Mouse (Mus musculus): ENCODE measurements around the gene Terf2. TPM values are rescaled to one million over a fixed set of nuclear protein-coding genes. Genes with fewer than 3 reads are reported as not detected.

Terf2 gene
- total RNA-seq, 1 experiment, result 13.9 TPM

DNA sequence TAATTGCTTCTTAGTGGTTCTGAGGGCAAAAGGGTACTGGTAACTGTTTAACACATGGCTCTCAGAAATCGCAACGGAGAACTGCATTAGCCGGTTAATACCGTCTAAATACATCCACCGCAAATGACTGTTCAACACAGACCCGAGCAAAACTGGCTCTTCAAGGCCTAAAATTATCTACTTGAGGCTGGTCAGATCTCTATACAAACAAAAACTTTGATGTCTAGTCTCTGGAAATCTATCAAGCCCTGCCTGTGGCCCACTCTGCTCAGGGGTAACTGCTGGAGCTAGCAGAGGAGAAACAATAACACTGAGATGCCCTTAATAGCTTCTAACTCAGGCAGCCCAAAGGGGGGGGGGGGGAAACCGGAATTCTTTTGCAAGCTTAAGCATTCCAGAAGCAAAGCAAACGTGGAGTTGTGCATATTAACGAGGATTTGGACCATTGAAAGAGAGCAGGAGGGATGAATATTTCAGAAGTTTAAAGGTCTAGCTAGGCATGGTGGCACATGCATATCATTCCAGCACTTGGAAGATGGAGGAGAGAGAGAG lies 26.8 kb upstream of the Terf2 start:
- Histone ChIP-seq H3K9me3 (ENCODE audit: control insufficient read depth, insufficient read depth, low read depth, low read length) (no peaks in the 10 kb centered on the region), H3K27ac (ENCODE audit: insufficient read depth, low read depth, low read length, poor library complexity, severe bottlenecking) (no peak overlapping the region), H3K9ac (ENCODE audit: insufficient read depth, low read depth, low read length, poor library complexity, severe bottlenecking) (no peak overlapping the region), H3K36me3 (ENCODE audit: control insufficient read depth, insufficient read depth, low read length, poor library complexity, severe bottlenecking) (no peaks in the 10 kb centered on the region), H3K4me3 (ENCODE audit: insufficient read depth in 1 of 2, low read depth in 1 of 2, low read length in 2 of 2, poor library complexity in 1 of 2, severe bottlenecking in 1 of 2) (no peak overlapping the region), H3K4me1 (ENCODE audit: control insufficient read depth in 2 of 2, insufficient read depth in 2 of 2, low read length in 2 of 2, poor library complexity in 1 of 2) (peaks cover 0 to 15% of the 10 kb centered on the region in 2 experiments; a peak in 2 of 4 replicates)
- in situ Hi-C loops (cut with MboI; ENCODE audit: low sequenced_read_pairs in 2 of 2, unreplicated experiment in 2 of 2), result loop anchor here in 1 of 2 experiments (25.0 kb wide), 1 partner anchor 189 kb away; no protein-coding TSS in a partner anchor
- TF ChIP-seq MAFK (IDR thresholded peaks at IDR 0.05; ENCODE audit: insufficient read depth, low read depth, low read length) (no peak), HCFC1 (IDR thresholded peaks at IDR 0.05; ENCODE audit: borderline replicate concordance, insufficient read depth, low read length) (no peak), ZC3H11A (IDR thresholded peaks at IDR 0.05; ENCODE audit: borderline replicate concordance, low read depth, low read length) (no peak), ZNF384 (IDR thresholded peaks at IDR 0.05; ENCODE audit: low read depth, low read length) (no peak), CHD2 (IDR thresholded peaks at IDR 0.05; ENCODE audit: low read depth, low read length) (no peak)
- no peak for DNase-seq (ENCODE audit: low read depth, low spot score)

DNA sequence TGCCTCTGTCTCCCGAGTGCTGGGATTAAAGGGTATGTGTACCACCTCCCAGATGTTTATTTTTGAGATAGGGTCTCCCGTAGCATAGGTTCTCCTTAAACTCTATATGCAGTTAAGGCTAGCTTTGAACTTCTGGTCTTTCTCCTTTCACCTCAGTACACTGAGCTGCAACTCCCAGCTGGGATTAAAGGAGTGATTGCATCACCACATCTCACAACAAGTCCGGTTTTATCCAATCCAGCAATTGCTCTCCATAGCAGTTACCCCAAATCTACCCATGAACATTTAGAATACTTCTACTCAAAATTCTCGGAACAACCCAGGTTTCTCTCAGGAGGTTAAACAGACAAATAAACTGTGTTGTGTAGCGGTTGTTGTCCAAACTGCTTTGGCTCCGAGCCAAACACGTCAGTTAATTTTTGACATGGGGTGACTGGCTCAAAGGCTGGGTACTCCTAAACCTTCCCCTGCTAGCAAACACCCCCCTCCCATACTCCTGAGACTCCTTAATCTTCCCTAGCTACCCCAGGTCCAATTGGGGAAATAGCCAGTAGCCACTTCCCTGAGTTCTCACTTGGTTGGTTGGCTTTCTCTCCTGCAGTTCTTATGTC lies 25.4 kb upstream of the Terf2 start:
- DNase-seq (ENCODE audit: low read depth, low spot score), result no peak
- H3K4me1 ChIP-seq (ENCODE audit: control insufficient read depth in 2 of 2, insufficient read depth in 2 of 2, low read length in 2 of 2, poor library complexity in 1 of 2), result peaks cover 0 to 15% of the 10 kb centered on the region in 2 experiments; a peak in 2 of 4 replicates
- H3K36me3 ChIP-seq (ENCODE audit: control insufficient read depth, insufficient read depth, low read length, poor library complexity, severe bottlenecking), result no peaks in the 10 kb centered on the region
- no peak overlapping the region for H3K9ac ChIP-seq (ENCODE audit: insufficient read depth, low read depth, low read length, poor library complexity, severe bottlenecking)
- H3K9me3 ChIP-seq (ENCODE audit: control insufficient read depth, insufficient read depth, low read depth, low read length), result no peaks in the 10 kb centered on the region
- TF ChIP-seq MAFK (IDR thresholded peaks at IDR 0.05; ENCODE audit: insufficient read depth, low read depth, low read length) (no peak), CHD2 (IDR thresholded peaks at IDR 0.05; ENCODE audit: low read depth, low read length) (no peak), ZNF384 (IDR thresholded peaks at IDR 0.05; ENCODE audit: low read depth, low read length) (no peak), ZC3H11A (IDR thresholded peaks at IDR 0.05; ENCODE audit: borderline replicate concordance, low read depth, low read length) (no peak), HCFC1 (IDR thresholded peaks at IDR 0.05; ENCODE audit: borderline replicate concordance, insufficient read depth, low read length) (no peak)
- in situ Hi-C loops (cut with MboI; ENCODE audit: low sequenced_read_pairs in 2 of 2, unreplicated experiment in 2 of 2), result loop anchor here in 1 of 2 experiments (25.0 kb wide), 1 partner anchor 191 kb away; no protein-coding TSS in a partner anchor
- H3K27ac ChIP-seq (ENCODE audit: insufficient read depth, low read depth, low read length, poor library complexity, severe bottlenecking), result no peak overlapping the region
- no peak overlapping the region for H3K4me3 ChIP-seq (ENCODE audit: insufficient read depth in 1 of 2, low read depth in 1 of 2, low read length in 2 of 2, poor library complexity in 1 of 2, severe bottlenecking in 1 of 2)

GRCm38 (mm10) chr8:107120806-107121205 lies 24.5 kb upstream of the Terf2 start:
- no peak for DNase-seq (ENCODE audit: low read depth, low spot score)
- no peaks in the 10 kb centered on the region for H3K36me3 ChIP-seq (ENCODE audit: control insufficient read depth, insufficient read depth, low read length, poor library complexity, severe bottlenecking)
- H3K4me1 ChIP-seq (ENCODE audit: control insufficient read depth in 2 of 2, insufficient read depth in 2 of 2, low read length in 2 of 2, poor library complexity in 1 of 2), result peaks cover 0 to 17% of the 10 kb centered on the region in 2 experiments; a peak in 2 of 4 replicates
- H3K9me3 ChIP-seq (ENCODE audit: control insufficient read depth, insufficient read depth, low read depth, low read length), result no peaks in the 10 kb centered on the region
- no peak overlapping the region for H3K9ac ChIP-seq (ENCODE audit: insufficient read depth, low read depth, low read length, poor library complexity, severe bottlenecking)
- in situ Hi-C loops (cut with MboI; ENCODE audit: low sequenced_read_pairs in 2 of 2, unreplicated experiment in 2 of 2), result loop anchor here in 1 of 2 experiments (25.0 kb wide), 1 partner anchor 191 kb away; no protein-coding TSS in a partner anchor
- H3K4me3 ChIP-seq (ENCODE audit: insufficient read depth in 1 of 2, low read depth in 1 of 2, low read length in 2 of 2, poor library complexity in 1 of 2, severe bottlenecking in 1 of 2), result no peak overlapping the region
- no peak for TF ChIP-seq ZNF384 (IDR thresholded peaks at IDR 0.05; ENCODE audit: low read depth, low read length)
- peak; percentile 78 for TF ChIP-seq ZC3H11A (IDR thresholded peaks at IDR 0.05; ENCODE audit: borderline replicate concordance, low read depth, low read length)
- no peak overlapping the region for H3K27ac ChIP-seq (ENCODE audit: insufficient read depth, low read depth, low read length, poor library complexity, severe bottlenecking)

GRCm38 (mm10) chr8:107119412-107119811 lies 23.1 kb upstream of the Terf2 start:
- no peak for DNase-seq (ENCODE audit: low read depth, low spot score)
- no peak overlapping the region for H3K4me3 ChIP-seq (ENCODE audit: insufficient read depth in 1 of 2, low read depth in 1 of 2, low read length in 2 of 2, poor library complexity in 1 of 2, severe bottlenecking in 1 of 2)
- no peak overlapping the region for H3K27ac ChIP-seq (ENCODE audit: insufficient read depth, low read depth, low read length, poor library complexity, severe bottlenecking)
- H3K4me1 ChIP-seq (ENCODE audit: control insufficient read depth in 2 of 2, insufficient read depth in 2 of 2, low read length in 2 of 2, poor library complexity in 1 of 2), result peaks cover 0 to 17% of the 10 kb centered on the region in 2 experiments; a peak in 2 of 4 replicates
- H3K9ac ChIP-seq (ENCODE audit: insufficient read depth, low read depth, low read length, poor library complexity, severe bottlenecking), result no peak overlapping the region
- no peaks in the 10 kb centered on the region for H3K36me3 ChIP-seq (ENCODE audit: control insufficient read depth, insufficient read depth, low read length, poor library complexity, severe bottlenecking)
- in situ Hi-C loops (cut with MboI; ENCODE audit: low sequenced_read_pairs in 2 of 2, unreplicated experiment in 2 of 2), result loop anchor here in 1 of 2 experiments (25.0 kb wide), 1 partner anchor 193 kb away; no protein-coding TSS in a partner anchor
- H3K9me3 ChIP-seq (ENCODE audit: control insufficient read depth, insufficient read depth, low read depth, low read length), result no peaks in the 10 kb centered on the region
- no peak for TF ChIP-seq ZNF384 (IDR thresholded peaks at IDR 0.05; ENCODE audit: low read depth, low read length)
- no peak for TF ChIP-seq HCFC1 (IDR thresholded peaks at IDR 0.05; ENCODE audit: borderline replicate concordance, insufficient read depth, low read length)
- no peak for TF ChIP-seq ZC3H11A (IDR thresholded peaks at IDR 0.05; ENCODE audit: borderline replicate concordance, low read depth, low read length)
